Mouse (Mus musculus): ENCODE results near the gene Tead1. TPM values are rescaled to one million over a fixed set of nuclear protein-coding genes. Genes with fewer than 3 reads are reported as not detected.

Tead1 gene
- polyA plus RNA-seq, 1 experiment from 2014 or later: 2.1 TPM

GRCm38 (mm10) chr7:112937089-112937488, 258.0 kb downstream of the Tead1 start:
- 49% methylated on average over 8 of the region's 8 CpGs for WGBS (ENCODE audit: insufficient replicate concordance)
- TF ChIP-seq EP300 (IDR thresholded peaks at IDR 0.05; ENCODE audit: low read depth): no peak
- no peak overlapping the region for H3K4me2 ChIP-seq (ENCODE audit: low read depth, low read length)
- no peaks in the 10 kb centered on the region for H3K9me3 ChIP-seq (ENCODE audit: low read length)
- no peaks in the 10 kb centered on the region for H3K4me1 ChIP-seq (ENCODE audit: insufficient read depth)
- no peak for ATAC-seq
- no peak overlapping the region for H3K27ac ChIP-seq (ENCODE audit: low read depth)
- no peak overlapping the region for H3K4me3 ChIP-seq (ENCODE audit: low read depth, low read length)
- no peak for DNase-seq
- no peak overlapping the region for H3K9ac ChIP-seq (replicated peaks)
- no peaks in the 10 kb centered on the region for H3K27me3 ChIP-seq (ENCODE audit: insufficient read depth, low read length)
- H3K36me3 ChIP-seq (replicated peaks; ENCODE audit: insufficient read depth, low read length): no peaks in the 10 kb centered on the region

- Histone ChIP-seq H3K9ac (replicated peaks) (no peak overlapping the region), H3K9me3 (ENCODE audit: low read length) (no peaks in the 10 kb centered on the region), H3K4me1 (ENCODE audit: insufficient read depth) (no peaks in the 10 kb centered on the region), H3K4me3 (ENCODE audit: low read depth, low read length) (no peak overlapping the region), H3K27me3 (ENCODE audit: insufficient read depth, low read length) (no peaks in the 10 kb centered on the region), H3K36me3 (replicated peaks; ENCODE audit: insufficient read depth, low read length) (no peaks in the 10 kb centered on the region), H3K4me2 (ENCODE audit: low read depth, low read length) (no peak overlapping the region), H3K27ac (ENCODE audit: low read depth) (no peak overlapping the region)
- DNase-seq: no peak
- ATAC-seq: no peak
- 41% methylated on average over 5 of the region's 5 CpGs for WGBS (ENCODE audit: insufficient replicate concordance)
- TF ChIP-seq EP300 (IDR thresholded peaks at IDR 0.05; ENCODE audit: low read depth) (no peak), CTCF (IDR thresholded peaks at IDR 0.05; ENCODE audit: low read depth) (no peak)
These were observed 259.8 kb downstream of the Tead1 start for GRCm38 (mm10) chr7:112938959-112939358.

- no peak overlapping the region for H3K9ac ChIP-seq (replicated peaks)
- WGBS (ENCODE audit: insufficient replicate concordance): 57% methylated on average over 5 of the region's 5 CpGs
- TF ChIP-seq EP300 (IDR thresholded peaks at IDR 0.05; ENCODE audit: low read depth): no peak
- no peak for TF ChIP-seq CTCF (IDR thresholded peaks at IDR 0.05; ENCODE audit: low read depth)
- no peak overlapping the region for H3K4me3 ChIP-seq (ENCODE audit: low read depth, low read length)
- ATAC-seq: no peak
- H3K4me2 ChIP-seq (ENCODE audit: low read depth, low read length): no peak overlapping the region
- H3K9me3 ChIP-seq (ENCODE audit: low read length): no peaks in the 10 kb centered on the region
- H3K4me1 ChIP-seq (ENCODE audit: insufficient read depth): no peaks in the 10 kb centered on the region
- H3K27me3 ChIP-seq (ENCODE audit: insufficient read depth, low read length): no peaks in the 10 kb centered on the region
- DNase-seq: no peak
- no peaks in the 10 kb centered on the region for H3K36me3 ChIP-seq (replicated peaks; ENCODE audit: insufficient read depth, low read length)
- no peak overlapping the region for H3K27ac ChIP-seq (ENCODE audit: low read depth)
These were observed 263.4 kb downstream of the Tead1 start for GRCm38 (mm10) chr7:112942567-112942966.

- no peaks in the 10 kb centered on the region for H3K9me3 ChIP-seq (ENCODE audit: low read length)
- WGBS (ENCODE audit: insufficient replicate concordance): 69% methylated on average over 1 of the region's 1 CpGs
- H3K27me3 ChIP-seq (ENCODE audit: insufficient read depth, low read length): no peaks in the 10 kb centered on the region
- no peaks in the 10 kb centered on the region for H3K4me1 ChIP-seq (ENCODE audit: insufficient read depth)
- ATAC-seq (no peak), DNase-seq (no peak)
- no peak overlapping the region for H3K4me2 ChIP-seq (ENCODE audit: low read depth, low read length)
- TF ChIP-seq CTCF (IDR thresholded peaks at IDR 0.05; ENCODE audit: low read depth) (no peak), EP300 (IDR thresholded peaks at IDR 0.05; ENCODE audit: low read depth) (no peak)
- no peak overlapping the region for H3K27ac ChIP-seq (ENCODE audit: low read depth)
- H3K4me3 ChIP-seq (ENCODE audit: low read depth, low read length): no peak overlapping the region
- H3K36me3 ChIP-seq (replicated peaks; ENCODE audit: insufficient read depth, low read length): no peaks in the 10 kb centered on the region
- H3K9ac ChIP-seq (replicated peaks): no peak overlapping the region
These were observed 263.9 kb downstream of the Tead1 start for GRCm38 (mm10) chr7:112943056-112943455.

- DNase-seq: no peak
- Histone ChIP-seq H3K27ac (ENCODE audit: low read depth) (no peak overlapping the region), H3K4me2 (ENCODE audit: low read depth, low read length) (no peak overlapping the region), H3K4me3 (ENCODE audit: low read depth, low read length) (no peak overlapping the region), H3K9ac (replicated peaks) (no peak overlapping the region), H3K4me1 (ENCODE audit: insufficient read depth) (no peaks in the 10 kb centered on the region), H3K36me3 (replicated peaks; ENCODE audit: insufficient read depth, low read length) (no peaks in the 10 kb centered on the region), H3K27me3 (ENCODE audit: insufficient read depth, low read length) (no peaks in the 10 kb centered on the region), H3K9me3 (ENCODE audit: low read length) (no peaks in the 10 kb centered on the region)
- WGBS (ENCODE audit: insufficient replicate concordance): 45% methylated on average over 6 of the region's 6 CpGs
- ATAC-seq: no peak
- TF ChIP-seq EP300 (IDR thresholded peaks at IDR 0.05; ENCODE audit: low read depth) (no peak), CTCF (IDR thresholded peaks at IDR 0.05; ENCODE audit: low read depth) (no peak)
These were observed 267.6 kb downstream of the Tead1 start for GRCm38 (mm10) chr7:112946706-112947105.

DNA sequence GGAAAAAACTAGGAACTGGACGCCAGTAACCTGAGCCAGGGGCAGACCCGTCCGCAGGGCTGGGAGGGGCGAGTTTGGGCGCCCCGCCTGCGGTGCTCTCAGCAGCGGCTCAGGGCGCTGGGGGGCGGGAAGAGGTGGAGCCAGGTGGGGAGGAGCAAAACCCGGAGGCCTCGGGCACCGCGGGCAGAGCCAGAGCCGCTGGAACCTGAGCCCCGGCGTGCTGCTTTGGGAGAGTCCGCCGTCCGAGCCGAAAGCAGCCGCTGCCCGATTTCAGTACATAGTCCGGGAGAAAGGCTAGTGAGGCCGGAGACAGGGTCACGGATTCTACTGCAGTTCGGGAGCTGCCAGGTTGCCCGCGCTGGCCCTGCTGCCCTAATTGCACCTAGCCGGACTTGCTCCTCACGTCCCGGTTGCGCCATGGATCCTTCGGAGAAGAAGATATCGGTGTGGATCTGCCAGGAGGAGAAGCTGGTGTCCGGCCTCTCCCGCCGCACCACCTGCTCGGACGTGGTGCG, 274.7 kb downstream of the Tead1 start, which contains the start of gene Rassf10:
Gene Rassf10, plus strand, starts transcription at position 186 of the 515 bp plus-strand sequence.
- Histone ChIP-seq H3K36me3 (replicated peaks; ENCODE audit: insufficient read depth, low read length) (no peaks in the 10 kb centered on the region), H3K9ac (replicated peaks) (no peak within 1 kb of the TSS), H3K4me1 (ENCODE audit: insufficient read depth) (peaks cover 9% of the 10 kb centered on the region), H3K27me3 (ENCODE audit: insufficient read depth, low read length) (peaks cover 41% of the 10 kb centered on the region), H3K9me3 (ENCODE audit: low read length) (no peaks in the 10 kb centered on the region), H3K27ac (ENCODE audit: low read depth) (no peak within 1 kb of the TSS), H3K4me2 (ENCODE audit: low read depth, low read length) (peak within 1 kb of the TSS; percentile 67), H3K4me3 (ENCODE audit: low read depth, low read length) (peak within 1 kb of the TSS; percentile 37)
- peak; percentile 90 for ATAC-seq
- TF ChIP-seq CTCF (IDR thresholded peaks at IDR 0.05; ENCODE audit: low read depth) (no peak), EP300 (IDR thresholded peaks at IDR 0.05; ENCODE audit: low read depth) (no peak)
- WGBS (ENCODE audit: insufficient replicate concordance): 5% methylated on average over 37 of the region's 41 CpGs
- peak; percentile 79 for DNase-seq

All from liver, postnatal 0 days (tissue).